Mouse (Mus musculus) G1E-ER4 (cell line): Measurements from ENCODE around the gene Fcer2a. TPM values are rescaled to one million over a fixed set of nuclear protein-coding genes. Genes with fewer than 3 reads are reported as not detected.

Experiments used
- GATA1 ChIP-seq: IDR thresholded peaks from one replicate; pipeline ENCODE4 v1.8.0; 2012; ENCODE audit warnings: low read length, inconsistent platforms
- polyA plus RNA-seq: library from polyadenylated mRNA; stranded (reverse); fragments of >175 nt; gene quantifications from 2 replicates; pipeline ENCODE4 v1.2.3, GENCODE M21; 2012

The Fcer2a gene
- polyA plus RNA-seq, 1 experiment, result not detected

- TF ChIP-seq GATA1, result no peak
Measured at GRCm38 (mm10) chr8:3683408-3684176, 10.4 kb downstream of the Fcer2a start.

- TF ChIP-seq GATA1, result no peak
Measured at GRCm38 (mm10) chr8:3682435-3682834, 11.5 kb downstream of the Fcer2a start.

- TF ChIP-seq GATA1, result no peak
Measured at GRCm38 (mm10) chr8:3679656-3680055, 14.3 kb downstream of the Fcer2a start.

GRCm38 (mm10) chr8:3679236-3679635 is 14.7 kb downstream of the Fcer2a start:
- no peak for TF ChIP-seq GATA1

- no peak for TF ChIP-seq GATA1
Measured at GRCm38 (mm10) chr8:3678831-3679230, 15.1 kb downstream of the Fcer2a start.

- no peak for TF ChIP-seq GATA1
Measured at GRCm38 (mm10) chr8:3676993-3677579, 16.9 kb downstream of the Fcer2a start.

- no peak for TF ChIP-seq GATA1
Measured at GRCm38 (mm10) chr8:3676131-3676992, 17.6 kb downstream of the Fcer2a start, which contains the start of gene Trappc5. Gene Trappc5, plus strand, starts transcription at chr8:3676299.

- no peak for TF ChIP-seq GATA1
Measured at GRCm38 (mm10) chr8:3674671-3675070, 19.3 kb downstream of the Fcer2a start.

- no peak for TF ChIP-seq GATA1
Measured at GRCm38 (mm10) chr8:3671980-3672491, 21.9 kb downstream of the Fcer2a start, which contains the start of gene Fcor. Gene Fcor, minus strand, starts transcription at chr8:3672362.

GRCm38 (mm10) chr8:3670388-3670787 is 23.6 kb downstream of the Fcer2a start:
- no peak for TF ChIP-seq GATA1

- TF ChIP-seq GATA1, result no peak
Measured at GRCm38 (mm10) chr8:3665507-3665906, 28.5 kb downstream of the Fcer2a start, which contains the start of gene Mcemp1. Gene Mcemp1, plus strand, starts transcription at chr8:3665754.

- no peak for TF ChIP-seq GATA1
Measured at GRCm38 (mm10) chr8:3664405-3664804, 29.6 kb downstream of the Fcer2a start.

GRCm38 (mm10) chr8:3660889-3661288 is 33.1 kb downstream of the Fcer2a start:
- no peak for TF ChIP-seq GATA1

- TF ChIP-seq GATA1, result no peak
Measured at GRCm38 (mm10) chr8:3656725-3657381, 37.1 kb downstream of the Fcer2a start.

- no peak for TF ChIP-seq GATA1
Measured at GRCm38 (mm10) chr8:3655526-3655925, 38.4 kb downstream of the Fcer2a start, which contains the start of gene Retn. Gene Retn, plus strand, starts transcription at chr8:3655770.
